In genomic region chr5:130858148-130858547, GRCm38 (mm10) we compare ENCODE assay signal across 8 mouse cellular contexts.
DNase-seq lines count a peak whose midpoint lies in the region; ATAC-seq and TF ChIP-seq lines count a peak whose summit lies in the region.

No protein-coding gene starts in this region.

- peak; percentile 22 for DNase-seq in gastrocnemius, adult 2 months
- no peak for DNase-seq in gastrocnemius, postnatal 25 days
- peak; percentile 23 for DNase-seq in urinary bladder, postnatal 14 days (ENCODE audit: low spot score)
- no peak for DNase-seq in urinary bladder, postnatal 4 days (ENCODE audit: low spot score in 2 of 2)
- DNase-seq in embryo, embryonic 10 days (ENCODE audit: low spot score), result peak; percentile 80
- DNase-seq in kidney, postnatal 0 days (ENCODE audit: low spot score), result peak; percentile 71
- DNase-seq in lung, postnatal 14 days, result peak; percentile 45
- no peak for DNase-seq in spleen, adult 12 weeks (ENCODE audit: low spot score)

- H3K4me2 ChIP-seq in kidney, postnatal 0 days (ENCODE audit: low read length), result no peak overlapping the region

- intact Hi-C loops in gastrocnemius, adult 2 months (cut with DNase I), result loop anchor here (2.0 to 10.0 kb wide), 2 partner anchors 453 to 583 kb away; no protein-coding TSS in a partner anchor

- H3K4me1 ChIP-seq in kidney, postnatal 0 days (replicated peaks; ENCODE audit: insufficient read depth, low read length), result no peaks in the 10 kb centered on the region

- no peak overlapping the region for H3K4me3 ChIP-seq in gastrocnemius, adult 2 months
- no peak overlapping the region for H3K4me3 ChIP-seq in kidney, postnatal 0 days (replicated peaks; ENCODE audit: low read depth, low read length)

- 31% methylated on average over 8 of the region's 8 CpGs for WGBS in kidney, postnatal 0 days

- ATAC-seq in kidney, postnatal 0 days (replicated peaks; ENCODE audit: low FRiP score, low read depth), result no peak

- H3K27me3 ChIP-seq in kidney, postnatal 0 days (ENCODE audit: insufficient read depth, low read length), result no peaks in the 10 kb centered on the region

- H3K9ac ChIP-seq in kidney, postnatal 0 days (ENCODE audit: low read depth, low read length), result no peak overlapping the region

- TF ChIP-seq CTCF in gastrocnemius, adult 2 months (IDR thresholded peaks at IDR 0.05), result peak; percentile 65
- peak; percentile 84 for TF ChIP-seq CTCF in kidney, postnatal 0 days (IDR thresholded peaks at IDR 0.05; ENCODE audit: low read depth)

- H3K27ac ChIP-seq in gastrocnemius, adult 2 months, result no peak overlapping the region
- no peak overlapping the region for H3K27ac ChIP-seq in kidney, postnatal 0 days

- no peaks in the 10 kb centered on the region for H3K36me3 ChIP-seq in kidney, postnatal 0 days (ENCODE audit: insufficient read depth, low read length)

- H3K9me3 ChIP-seq in kidney, postnatal 0 days (replicated peaks; ENCODE audit: low read length), result no peaks in the 10 kb centered on the region

Comparison
In these comparisons a context has a peak if more than half of its experiments do, and no peak if none do; other contexts are left out.
1. DNase-seq: peak in gastrocnemius, adult 2 months (single experiment), urinary bladder, postnatal 14 days (single experiment), embryo, embryonic 10 days (single experiment), kidney, postnatal 0 days (single experiment) and lung, postnatal 14 days (single experiment); none in gastrocnemius, postnatal 25 days (single experiment), urinary bladder, postnatal 4 days (0 of 2) and spleen, adult 12 weeks (single experiment).